Mouse (Mus musculus) erythroblast, adult 5-6 weeks (primary cell): ENCODE measurements around the gene H2al2b. TPM values are rescaled to one million over a fixed set of nuclear protein-coding genes. Genes with fewer than 3 reads are reported as not detected.
"Not testable (repeated sequence)": the region's sequence is repeated elsewhere in the genome, so short reads cannot be mapped to it uniquely, and the experiment has no call there.

Source experiments
- ATAC-seq: replicated peaks from 2 replicates; pipeline ENCODE4 v1.8.0; 2016; ENCODE audit warnings: moderate number of reproducible peaks, mild to moderate bottlenecking, moderate TSS enrichment, inconsistent platforms; ENCODE audit not compliant: poor library complexity, low FRiP score, severe bottlenecking
- total RNA-seq, 2 experiments: library from RNA; stranded (forward) in 1 of 2; stranded (reverse) in 1 of 2; fragments of 150-400 nt in 1 of 2; fragments of 200-764, 138-1000 nt in 1 of 2; gene quantifications; 2 replicates each; pipeline versions ENCODE4 v1.2.3 to v1.2.4; 2015 to 2017; ENCODE audit warnings: low replicate concordance in 2 of 2

Gene H2al2b
- total RNA-seq (2015; ENCODE audit: low replicate concordance) = not detected in 2 replicates
- total RNA-seq (2017; ENCODE audit: low replicate concordance) = not detected in 2 replicates

DNA sequence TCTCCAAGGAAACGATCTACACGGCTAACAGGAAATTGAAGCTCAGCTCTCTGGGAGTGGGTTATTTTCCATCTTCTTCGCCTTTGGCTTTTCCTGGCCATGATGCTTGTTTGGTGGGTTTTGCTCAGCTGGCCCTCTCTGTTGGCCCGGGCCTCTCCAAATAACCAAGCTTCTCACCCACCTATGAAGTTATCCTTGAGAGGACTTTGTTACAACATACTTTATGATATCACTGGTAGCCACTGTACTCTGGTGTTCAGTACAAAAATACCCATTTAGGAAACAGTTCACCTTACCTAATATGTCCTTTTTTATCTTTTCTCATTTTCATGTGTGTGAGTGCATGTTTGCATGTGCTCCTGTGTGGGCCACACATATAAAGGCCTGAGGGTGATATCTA is at the start of gene H2al2b:
Gene H2al2b (minus strand): TSS at position 101 of the 400 bp plus-strand sequence.
- ATAC-seq = not testable (repeated sequence)

Other genes with a start within 250 kb of the H2al2b start
- not detected in 2 replicates for gene H2al2c, start 121.6 kb downstream of the H2al2b start, total RNA-seq (2015; ENCODE audit: low replicate concordance)
- not detected in 2 replicates for gene H2al2c, start 121.6 kb downstream of the H2al2b start, total RNA-seq (2017; ENCODE audit: low replicate concordance)
- not detected in 2 replicates for gene Sry, start 57.0 kb downstream of the H2al2b start, total RNA-seq (2015; ENCODE audit: low replicate concordance)
- not detected in 2 replicates for gene Sry, start 57.0 kb downstream of the H2al2b start, total RNA-seq (2017; ENCODE audit: low replicate concordance)
- gene Gm4064, start 75.5 kb upstream of the H2al2b start, total RNA-seq (2015; ENCODE audit: low replicate concordance) = not detected in 2 replicates
- gene Gm4064, start 75.5 kb upstream of the H2al2b start, total RNA-seq (2017; ENCODE audit: low replicate concordance) = not detected in 2 replicates
- gene Rbmy, start 110.0 kb upstream of the H2al2b start, total RNA-seq (2015; ENCODE audit: low replicate concordance) = not detected in 2 replicates
- not detected in 2 replicates for gene Rbmy, start 110.0 kb upstream of the H2al2b start, total RNA-seq (2017; ENCODE audit: low replicate concordance)
- gene Gm10256, start 110.0 kb upstream of the H2al2b start, total RNA-seq (2015; ENCODE audit: low replicate concordance) = not detected in 2 replicates
- gene Gm10256, start 110.0 kb upstream of the H2al2b start, total RNA-seq (2017; ENCODE audit: low replicate concordance) = not detected in 2 replicates
- not detected in 2 replicates for gene Gm10352, start 180.3 kb upstream of the H2al2b start, total RNA-seq (2015; ENCODE audit: low replicate concordance)
- not detected in 2 replicates for gene Gm10352, start 180.3 kb upstream of the H2al2b start, total RNA-seq (2017; ENCODE audit: low replicate concordance)
- not detected in 2 replicates for gene Gm29289, start 211.9 kb upstream of the H2al2b start, total RNA-seq (2015; ENCODE audit: low replicate concordance)
- not detected in 2 replicates for gene Gm29289, start 211.9 kb upstream of the H2al2b start, total RNA-seq (2017; ENCODE audit: low replicate concordance)